Mouse (Mus musculus): Measurements from ENCODE around the gene Emp3. TPM values are rescaled to one million over a fixed set of nuclear protein-coding genes. Genes with fewer than 3 reads are reported as not detected.
A peak's percentile ranks its signal among the peaks of the same experiment; 100 is the strongest.
"Not testable (repeated sequence)": the region's sequence is repeated elsewhere in the genome, so short reads cannot be mapped to it uniquely, and the experiment has no call there.

Emp3 gene
- polyA plus RNA-seq (2015; fragmentation: Nextera tagmentation; extraction: Ambion mirVana) = 164 and 194 TPM in 2 replicates

GRCm38 (mm10) chr7:45921242-45921621, at the start of gene Emp3:
TSS of gene Emp3 (minus strand) at chr7:45921404.
- Histone ChIP-seq H3K4me2 (peak within 1 kb of the TSS; percentile 73), H3K9me3 (replicated peaks) (no peaks in the 10 kb centered on the region), H3K27me3 (no peaks in the 10 kb centered on the region), H3K27ac (peak within 1 kb of the TSS; percentile 98), H3K4me1 (peaks cover 77% of the 10 kb centered on the region), H3K4me3 (replicated peaks) (peak within 1 kb of the TSS; percentile 50), H3K9ac (peak within 1 kb of the TSS; percentile 43), H3K36me3 (no peaks in the 10 kb centered on the region)
- 17% methylated on average over 9 of the region's 9 CpGs for WGBS
- ATAC-seq (replicated peaks; ENCODE audit: low FRiP score) = no peak

- 57% methylated on average over 4 of the region's 4 CpGs for WGBS
- ATAC-seq (replicated peaks; ENCODE audit: low FRiP score) = no peak
- Histone ChIP-seq H3K36me3 (no peaks in the 10 kb centered on the region), H3K9ac (no peak overlapping the region), H3K27ac (no peak overlapping the region), H3K9me3 (replicated peaks) (no peaks in the 10 kb centered on the region), H3K4me2 (no peak overlapping the region), H3K4me3 (replicated peaks) (no peak overlapping the region), H3K27me3 (no peaks in the 10 kb centered on the region), H3K4me1 (no peaks in the 10 kb centered on the region)
Measured at GRCm38 (mm10) chr7:45956611-45957010, 35.4 kb upstream of the Emp3 start.

- Histone ChIP-seq H3K4me2 (no peak overlapping the region), H3K4me1 (no peaks in the 10 kb centered on the region), H3K27ac (no peak overlapping the region), H3K9ac (no peak overlapping the region), H3K9me3 (replicated peaks) (no peaks in the 10 kb centered on the region), H3K27me3 (no peaks in the 10 kb centered on the region), H3K36me3 (no peaks in the 10 kb centered on the region), H3K4me3 (replicated peaks) (no peak overlapping the region)
- no peak for ATAC-seq (replicated peaks; ENCODE audit: low FRiP score)
- WGBS = 82% methylated on average over 4 of the region's 4 CpGs
Measured at GRCm38 (mm10) chr7:45949061-45949460, 27.9 kb upstream of the Emp3 start.

GRCm38 (mm10) chr7:45943280-45943679, 22.1 kb upstream of the Emp3 start:
- H3K36me3 ChIP-seq; H3K27me3 ChIP-seq; ATAC-seq (replicated peaks; ENCODE audit: low FRiP score); H3K4me1 ChIP-seq; H3K27ac ChIP-seq; H3K9me3 ChIP-seq (replicated peaks); H3K4me3 ChIP-seq (replicated peaks); H3K4me2 ChIP-seq; H3K9ac ChIP-seq: not testable (repeated sequence)
- WGBS = 73% methylated on average over 1 of the region's 1 CpGs

- 85% methylated on average over 9 of the region's 9 CpGs for WGBS
- Histone ChIP-seq H3K4me2 (no peak overlapping the region), H3K9ac (no peak overlapping the region), H3K4me1 (no peaks in the 10 kb centered on the region), H3K9me3 (replicated peaks) (no peaks in the 10 kb centered on the region), H3K27ac (no peak overlapping the region), H3K27me3 (no peaks in the 10 kb centered on the region), H3K4me3 (replicated peaks) (no peak overlapping the region), H3K36me3 (no peaks in the 10 kb centered on the region)
- no peak for ATAC-seq (replicated peaks; ENCODE audit: low FRiP score)
Measured at GRCm38 (mm10) chr7:45941986-45942385, 20.8 kb upstream of the Emp3 start.

GRCm38 (mm10) chr7:45939836-45940235, 18.6 kb upstream of the Emp3 start:
- Histone ChIP-seq H3K27ac (no peak overlapping the region), H3K36me3 (no peaks in the 10 kb centered on the region), H3K4me2 (no peak overlapping the region), H3K4me1 (no peaks in the 10 kb centered on the region), H3K9me3 (replicated peaks) (no peaks in the 10 kb centered on the region), H3K4me3 (replicated peaks) (no peak overlapping the region), H3K27me3 (no peaks in the 10 kb centered on the region), H3K9ac (no peak overlapping the region)
- ATAC-seq (replicated peaks; ENCODE audit: low FRiP score) = no peak
- 51% methylated on average over 2 of the region's 2 CpGs for WGBS

- no peaks in the 10 kb centered on the region for H3K27me3 ChIP-seq
- peaks cover 5% of the 10 kb centered on the region; the same call in 1 of the 2 replicates for H3K9me3 ChIP-seq (replicated peaks)
- H3K36me3 ChIP-seq = peaks cover 9% of the 10 kb centered on the region; the same call in 1 of the 2 replicates
- H3K4me1 ChIP-seq = no peaks in the 10 kb centered on the region
- no peak overlapping the region for H3K4me2 ChIP-seq
- peak; percentile 82 for ATAC-seq (replicated peaks; ENCODE audit: low FRiP score)
- no peak overlapping the region for H3K27ac ChIP-seq
- WGBS = 22% methylated on average over 7 of the region's 7 CpGs
- no peak overlapping the region for H3K4me3 ChIP-seq (replicated peaks)
- H3K9ac ChIP-seq = no peak overlapping the region
Measured at GRCm38 (mm10) chr7:45935114-45935513, 13.9 kb upstream of the Emp3 start.

- not testable (repeated sequence) for H3K36me3 ChIP-seq; H3K4me3 ChIP-seq (replicated peaks); ATAC-seq (replicated peaks; ENCODE audit: low FRiP score); H3K4me1 ChIP-seq; H3K27ac ChIP-seq; H3K27me3 ChIP-seq; H3K9ac ChIP-seq; H3K4me2 ChIP-seq; H3K9me3 ChIP-seq (replicated peaks)
- 87% methylated on average over 12 of the region's 12 CpGs for WGBS
Measured at GRCm38 (mm10) chr7:45933766-45934165, 12.6 kb upstream of the Emp3 start.

- no peaks in the 10 kb centered on the region for H3K27me3 ChIP-seq
- WGBS = 92% methylated on average over 1 of the region's 1 CpGs
- no peak for ATAC-seq (replicated peaks; ENCODE audit: low FRiP score)
- H3K4me2 ChIP-seq = no peak overlapping the region
- peaks cover 9% of the 10 kb centered on the region; the same call in 1 of the 2 replicates for H3K36me3 ChIP-seq
- H3K9me3 ChIP-seq (replicated peaks) = peaks cover 5% of the 10 kb centered on the region; the same call in 1 of the 2 replicates
- H3K4me3 ChIP-seq (replicated peaks) = no peak overlapping the region
- no peak overlapping the region for H3K27ac ChIP-seq
- no peak overlapping the region for H3K9ac ChIP-seq
- peaks cover 11% of the 10 kb centered on the region for H3K4me1 ChIP-seq
Measured at GRCm38 (mm10) chr7:45929688-45930087, 8.5 kb upstream of the Emp3 start.

GRCm38 (mm10) chr7:45928626-45929295, 7.6 kb upstream of the Emp3 start:
- Histone ChIP-seq H3K27me3 (no peaks in the 10 kb centered on the region), H3K4me3 (replicated peaks) (0 out of 2 replicates have a peak overlapping the region, but pooled peaks have one; percentile 9)
- 11% methylated on average over 22 of the region's 23 CpGs for WGBS

GRCm38 (mm10) chr7:45924429-45924816, 3.2 kb upstream of the Emp3 start:
- WGBS = 10% methylated on average over 14 of the region's 14 CpGs
- ATAC-seq (replicated peaks; ENCODE audit: low FRiP score) = no peak; the same call in 1 of the 2 replicates

More at GRCm38 (mm10) chr7:45928626-45929295, 7.6 kb upstream of the Emp3 start:
- Histone ChIP-seq H3K4me2 (peak overlapping the region; percentile 38), H3K9ac (no peak overlapping the region), H3K4me1 (peaks cover 20% of the 10 kb centered on the region), H3K27ac (no peak overlapping the region), H3K36me3 (peaks cover 9% of the 10 kb centered on the region; the same call in 1 of the 2 replicates), H3K9me3 (replicated peaks) (peaks cover 5% of the 10 kb centered on the region; the same call in 1 of the 2 replicates)
- no peak for ATAC-seq (replicated peaks; ENCODE audit: low FRiP score)

GRCm38 (mm10) chr7:45923762-45924428, 2.7 kb upstream of the Emp3 start, which contains the start of gene Ccdc114:
TSS of gene Ccdc114 (plus strand) at chr7:45924072.
- H3K36me3 ChIP-seq = no peaks in the 10 kb centered on the region
- H3K4me1 ChIP-seq = peaks cover 58% of the 10 kb centered on the region
- H3K4me2 ChIP-seq = peak within 1 kb of the TSS; percentile 73
- peak within 1 kb of the TSS; percentile 40 for H3K9ac ChIP-seq
- peak; percentile 85 for ATAC-seq (replicated peaks; ENCODE audit: low FRiP score)
- H3K27ac ChIP-seq = peak within 1 kb of the TSS; percentile 98
- H3K4me3 ChIP-seq (replicated peaks) = peak within 1 kb of the TSS; percentile 50
- H3K9me3 ChIP-seq (replicated peaks) = no peaks in the 10 kb centered on the region
- no peaks in the 10 kb centered on the region for H3K27me3 ChIP-seq
- WGBS = 3% methylated on average over 24 of the region's 24 CpGs

More at GRCm38 (mm10) chr7:45924429-45924816, 3.2 kb upstream of the Emp3 start:
- Histone ChIP-seq H3K4me1 (peaks cover 58% of the 10 kb centered on the region), H3K9ac (peak overlapping the region; percentile 40), H3K4me2 (peak overlapping the region; percentile 73), H3K9me3 (replicated peaks) (no peaks in the 10 kb centered on the region), H3K36me3 (no peaks in the 10 kb centered on the region), H3K4me3 (replicated peaks) (peak overlapping the region; percentile 50), H3K27me3 (no peaks in the 10 kb centered on the region), H3K27ac (peak overlapping the region; percentile 98)
